Mouse (Mus musculus): ENCODE results near the gene Fam187b. TPM values are rescaled to one million over a fixed set of nuclear protein-coding genes. Genes with fewer than 3 reads are reported as not detected.

The Fam187b gene
- polyA plus RNA-seq, 2 experiments: 1.5 to 2.6 TPM

- DNase-seq (ENCODE audit: low read depth in 3 of 3, low spot score in 3 of 3): no peak
Measured at GRCm38 (mm10) chr7:30958109-30958865, 15.3 kb upstream of the Fam187b start.

GRCm38 (mm10) chr7:30958866-30959487 is 14.6 kb upstream of the Fam187b start:
- no peak overlapping the region for H3K9ac ChIP-seq (replicated peaks)
- H3K4me1 ChIP-seq (replicated peaks; ENCODE audit: control insufficient read depth in 2 of 2, insufficient read depth in 2 of 2, low read length in 1 of 2): peaks cover 12 to 22% of the 10 kb centered on the region in 2 experiments
- no peak overlapping the region for H3K4me2 ChIP-seq (ENCODE audit: low read depth)
- WGBS (ENCODE audit: insufficient replicate concordance): 85% methylated on average over 9 of the region's 9 CpGs
- peaks cover 12% of the 10 kb centered on the region for H3K36me3 ChIP-seq (replicated peaks; ENCODE audit: control insufficient read depth, insufficient read depth, low read depth)
- H3K27me3 ChIP-seq (ENCODE audit: control insufficient read depth, insufficient read depth, low read length): no peaks in the 10 kb centered on the region
- no peak overlapping the region for H3K4me3 ChIP-seq (ENCODE audit: insufficient read depth in 1 of 2, low read depth in 2 of 2, low read length in 2 of 2)
- no peak for TF ChIP-seq CTCF (IDR thresholded peaks at IDR 0.05; ENCODE audit: low read depth)
- no peak for TF ChIP-seq EP300 (IDR thresholded peaks at IDR 0.05; ENCODE audit: low read depth)
- H3K9me3 ChIP-seq (ENCODE audit: control insufficient read depth, low read length): no peaks in the 10 kb centered on the region
- DNase-seq (ENCODE audit: low read depth in 3 of 3, low spot score in 3 of 3) (no peak), ATAC-seq (ENCODE audit: insufficient read depth) (no peak)
- no peak overlapping the region for H3K27ac ChIP-seq

More at GRCm38 (mm10) chr7:30958109-30958865, 15.3 kb upstream of the Fam187b start:
- H3K9ac ChIP-seq (replicated peaks): peak overlapping the region; percentile 76
- H3K36me3 ChIP-seq (replicated peaks; ENCODE audit: control insufficient read depth, insufficient read depth, low read depth): peaks cover 19% of the 10 kb centered on the region
- TF ChIP-seq EP300 (IDR thresholded peaks at IDR 0.05; ENCODE audit: low read depth): no peak
- TF ChIP-seq CTCF (IDR thresholded peaks at IDR 0.05; ENCODE audit: low read depth): no peak
- H3K27ac ChIP-seq: peak overlapping the region; percentile 65
- no peaks in the 10 kb centered on the region for H3K9me3 ChIP-seq (ENCODE audit: control insufficient read depth, low read length)
- H3K4me2 ChIP-seq (ENCODE audit: low read depth): peak overlapping the region; percentile 85
- H3K4me3 ChIP-seq (ENCODE audit: insufficient read depth in 1 of 2, low read depth in 2 of 2, low read length in 2 of 2): peak overlapping the region; percentile 61 to 80
- peaks cover 7 to 19% of the 10 kb centered on the region in 2 experiments for H3K4me1 ChIP-seq (replicated peaks; ENCODE audit: control insufficient read depth in 2 of 2, insufficient read depth in 2 of 2, low read length in 1 of 2)
- 73% methylated on average over 28 of the region's 28 CpGs for WGBS (ENCODE audit: insufficient replicate concordance)
- no peaks in the 10 kb centered on the region for H3K27me3 ChIP-seq (ENCODE audit: control insufficient read depth, insufficient read depth, low read length)
- ATAC-seq (ENCODE audit: insufficient read depth): no peak

GRCm38 (mm10) chr7:30959786-30960349 is 13.7 kb upstream of the Fam187b start:
- ATAC-seq (ENCODE audit: insufficient read depth): no peak
- H3K4me1 ChIP-seq (replicated peaks; ENCODE audit: control insufficient read depth in 2 of 2, insufficient read depth in 2 of 2, low read length in 1 of 2): peaks cover 12 to 16% of the 10 kb centered on the region in 2 experiments
- WGBS (ENCODE audit: insufficient replicate concordance): 76% methylated on average over 6 of the region's 6 CpGs

GRCm38 (mm10) chr7:30962862-30963261 is 10.7 kb upstream of the Fam187b start:
- Histone ChIP-seq H3K27me3 (ENCODE audit: control insufficient read depth, insufficient read depth, low read length) (no peaks in the 10 kb centered on the region), H3K36me3 (replicated peaks; ENCODE audit: control insufficient read depth, insufficient read depth, low read depth) (no peaks in the 10 kb centered on the region; the same call in 1 of the 2 replicates), H3K9me3 (ENCODE audit: control insufficient read depth, low read length) (no peaks in the 10 kb centered on the region), H3K4me3 (ENCODE audit: insufficient read depth in 1 of 2, low read depth in 2 of 2, low read length in 2 of 2) (no peak overlapping the region), H3K4me2 (ENCODE audit: low read depth) (no peak overlapping the region), H3K4me1 (replicated peaks; ENCODE audit: control insufficient read depth in 2 of 2, insufficient read depth in 2 of 2, low read length in 1 of 2) (peaks cover 7 to 9% of the 10 kb centered on the region in 2 experiments; a peak in 3 of 4 replicates), H3K27ac (no peak overlapping the region), H3K9ac (replicated peaks) (no peak overlapping the region)
- DNase-seq (ENCODE audit: low read depth in 3 of 3, low spot score in 3 of 3) (no peak), ATAC-seq (ENCODE audit: insufficient read depth) (no peak)
- TF ChIP-seq CTCF (IDR thresholded peaks at IDR 0.05; ENCODE audit: low read depth): no peak
- TF ChIP-seq EP300 (IDR thresholded peaks at IDR 0.05; ENCODE audit: low read depth): no peak
- 69% methylated on average over 5 of the region's 5 CpGs for WGBS (ENCODE audit: insufficient replicate concordance)

More at GRCm38 (mm10) chr7:30959786-30960349, 13.7 kb upstream of the Fam187b start:
- H3K9ac ChIP-seq (replicated peaks): no peak overlapping the region
- H3K4me3 ChIP-seq (ENCODE audit: insufficient read depth in 1 of 2, low read depth in 2 of 2, low read length in 2 of 2): no peak overlapping the region
- H3K27ac ChIP-seq: no peak overlapping the region
- H3K27me3 ChIP-seq (ENCODE audit: control insufficient read depth, insufficient read depth, low read length): no peaks in the 10 kb centered on the region
- TF ChIP-seq EP300 (IDR thresholded peaks at IDR 0.05; ENCODE audit: low read depth): no peak
- TF ChIP-seq CTCF (IDR thresholded peaks at IDR 0.05; ENCODE audit: low read depth): no peak
- peaks cover 3% of the 10 kb centered on the region; the same call in 1 of the 2 replicates for H3K36me3 ChIP-seq (replicated peaks; ENCODE audit: control insufficient read depth, insufficient read depth, low read depth)
- no peaks in the 10 kb centered on the region for H3K9me3 ChIP-seq (ENCODE audit: control insufficient read depth, low read length)
- H3K4me2 ChIP-seq (ENCODE audit: low read depth): no peak overlapping the region
- DNase-seq (ENCODE audit: low read depth in 3 of 3, low spot score in 3 of 3): no peak

- Histone ChIP-seq H3K4me2 (ENCODE audit: low read depth) (no peak overlapping the region), H3K36me3 (replicated peaks; ENCODE audit: control insufficient read depth, insufficient read depth, low read depth) (no peaks in the 10 kb centered on the region; the same call in 1 of the 2 replicates), H3K27ac (no peak overlapping the region), H3K9me3 (ENCODE audit: control insufficient read depth, low read length) (no peaks in the 10 kb centered on the region), H3K9ac (replicated peaks) (no peak overlapping the region), H3K4me1 (replicated peaks; ENCODE audit: control insufficient read depth in 2 of 2, insufficient read depth in 2 of 2, low read length in 1 of 2) (peaks cover 5% of the 10 kb centered on the region in 2 experiments; a peak in 2 of 4 replicates), H3K4me3 (ENCODE audit: insufficient read depth in 1 of 2, low read depth in 2 of 2, low read length in 2 of 2) (no peak overlapping the region), H3K27me3 (ENCODE audit: control insufficient read depth, insufficient read depth, low read length) (no peaks in the 10 kb centered on the region)
- WGBS (ENCODE audit: insufficient replicate concordance): 72% methylated on average over 7 of the region's 7 CpGs
- no peak for TF ChIP-seq CTCF (IDR thresholded peaks at IDR 0.05; ENCODE audit: low read depth)
- TF ChIP-seq EP300 (IDR thresholded peaks at IDR 0.05; ENCODE audit: low read depth): no peak
- DNase-seq (ENCODE audit: low read depth in 3 of 3, low spot score in 3 of 3): no peak
- no peak for ATAC-seq (ENCODE audit: insufficient read depth)
Measured at GRCm38 (mm10) chr7:30964366-30964765, 9.2 kb upstream of the Fam187b start.

Data from liver, embryonic 14.5 days (tissue).